Mouse (Mus musculus) bone marrow macrophage, adult 2 months (primary cell): ENCODE results near the gene Eif4g3. TPM values are rescaled to one million over a fixed set of nuclear protein-coding genes. Genes with fewer than 3 reads are reported as not detected.
"Not testable (repeated sequence)": the region's sequence is repeated elsewhere in the genome, so short reads cannot be mapped to it uniquely, and the experiment has no call there.

Source experiments
- H3K27ac ChIP-seq: 2 replicates; pipeline ENCODE4 v1.5.1; 2012; ENCODE audit warnings: low read depth, low read length; ENCODE audit not compliant: insufficient read depth
- H3K4me1 ChIP-seq: 2 replicates; pipeline ENCODE4 v1.6.1; 2012; ENCODE audit warnings: low read length; ENCODE audit not compliant: control insufficient read depth, insufficient read depth
- H3K4me3 ChIP-seq: 2 replicates; pipeline ENCODE4 v1.5.1; 2012; ENCODE audit warnings: mild to moderate bottlenecking, low read length, moderate library complexity; ENCODE audit not compliant: insufficient read depth
- CTCF ChIP-seq: IDR thresholded peaks from 2 replicates; pipeline ENCODE4 v1.5.1; 2012; ENCODE audit warnings: low read depth, mild to moderate bottlenecking, low read length, moderate library complexity
- POLR2A ChIP-seq: IDR thresholded peaks from 2 replicates; pipeline ENCODE4 v1.6.1; 2012; ENCODE audit warnings: mild to moderate bottlenecking, low read depth, low read length, borderline replicate concordance
- polyA plus RNA-seq: library from polyadenylated mRNA; stranded (reverse); fragments of >200 nt; gene quantifications from 2 replicates; pipeline ENCODE4 v1.2.4, GENCODE M21; 2012; ENCODE audit not compliant: missing spikeins, insufficient read depth, insufficient read length

The Eif4g3 gene
- polyA plus RNA-seq, 1 experiment: 74.3 TPM

DNA sequence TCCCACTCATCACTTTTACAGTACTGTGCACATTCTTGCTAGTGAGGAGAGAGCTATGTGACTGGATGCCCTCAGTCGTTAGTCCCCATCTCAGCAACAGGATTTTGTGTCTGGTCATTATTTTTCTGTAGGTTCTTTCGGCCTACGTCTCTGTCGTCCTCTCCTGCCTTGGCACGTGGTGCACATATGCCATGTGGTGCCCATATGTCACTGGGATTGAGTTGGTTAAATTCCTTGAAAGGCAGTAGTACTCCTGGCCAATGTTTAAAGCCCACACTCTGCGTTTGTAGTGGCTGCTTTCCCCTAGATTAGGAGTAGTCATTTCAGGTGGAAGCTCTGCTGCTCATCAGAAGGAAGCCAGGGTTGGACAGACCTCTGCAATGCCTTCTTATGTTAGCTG is 56.7 kb downstream of the Eif4g3 start:
- H3K4me1 ChIP-seq: no peaks in the 10 kb centered on the region
- no peak overlapping the region for H3K27ac ChIP-seq
- H3K4me3 ChIP-seq: no peak overlapping the region
- no peak for TF ChIP-seq POLR2A

DNA sequence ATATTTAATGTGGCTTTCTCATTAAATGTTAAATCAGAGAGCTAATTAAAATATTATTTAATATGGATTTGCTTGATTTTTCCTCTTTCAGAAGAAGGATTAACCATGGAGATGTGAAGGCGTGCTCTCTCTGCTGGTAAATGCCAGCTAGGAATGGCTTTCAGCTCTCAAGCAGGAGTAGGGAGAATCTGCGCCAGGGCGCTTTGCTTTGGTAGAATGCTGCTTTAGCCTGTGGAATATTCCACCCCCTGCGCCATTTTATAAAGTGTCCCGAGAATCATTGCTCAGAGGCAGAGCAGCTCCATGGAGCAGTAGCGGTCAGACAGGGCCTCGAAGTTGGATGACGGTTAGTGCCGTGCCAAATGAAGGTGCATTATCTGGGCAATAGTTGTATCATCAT is 58.7 kb downstream of the Eif4g3 start:
- Histone ChIP-seq H3K4me3 (no peak overlapping the region), H3K4me1 (no peaks in the 10 kb centered on the region), H3K27ac (no peak overlapping the region)
- TF ChIP-seq CTCF: no peak
- TF ChIP-seq POLR2A: no peak

DNA sequence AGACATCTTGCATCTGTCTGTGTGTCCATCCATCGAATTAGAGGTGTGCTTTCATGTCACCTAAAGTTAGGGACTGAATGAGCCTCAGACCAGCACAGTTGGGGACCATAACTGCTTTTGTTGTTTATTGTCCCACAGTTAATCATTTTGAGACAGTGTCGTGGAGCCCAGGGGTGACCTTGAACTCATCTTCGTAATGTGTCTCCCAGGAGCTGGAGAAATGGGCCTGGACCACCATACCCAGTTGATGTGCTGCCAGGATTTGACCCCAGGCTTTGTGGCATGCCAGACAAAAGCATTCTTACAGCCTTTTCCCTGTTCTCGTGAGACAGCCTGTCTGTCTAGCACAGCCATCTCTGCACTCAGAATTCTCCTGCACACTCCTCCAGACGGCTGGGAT is 63.8 kb downstream of the Eif4g3 start:
- Histone ChIP-seq H3K4me1 (no peaks in the 10 kb centered on the region), H3K4me3 (no peak overlapping the region), H3K27ac (no peak overlapping the region)
- no peak for TF ChIP-seq POLR2A

- not testable (repeated sequence) for H3K4me3 ChIP-seq, H3K27ac ChIP-seq, H3K4me1 ChIP-seq
These were observed 64.5 kb downstream of the Eif4g3 start for GRCm38 (mm10) chr4:138057196-138057754.

DNA sequence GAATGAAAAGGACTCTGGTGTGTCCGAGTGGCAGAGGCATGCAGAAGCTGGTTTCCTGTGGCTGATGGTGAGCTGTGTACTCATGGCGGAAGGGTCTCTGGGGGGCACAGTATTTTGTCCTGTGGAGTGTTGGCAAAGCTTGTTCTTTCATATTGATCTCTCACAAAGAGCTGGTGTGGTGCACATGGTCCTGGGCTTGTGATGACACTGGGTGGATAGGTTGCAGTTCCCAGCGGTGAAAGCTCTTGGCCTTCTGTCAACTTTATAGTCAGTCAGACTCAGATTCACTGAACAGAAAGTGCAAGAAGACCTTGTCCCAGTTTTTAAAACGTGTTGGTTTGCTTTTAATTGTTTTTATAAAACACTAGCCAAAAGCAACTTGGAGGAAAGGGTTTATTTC is 68.3 kb downstream of the Eif4g3 start:
- H3K4me3 ChIP-seq: no peak overlapping the region
- no peak for TF ChIP-seq CTCF
- TF ChIP-seq POLR2A: no peak
- H3K27ac ChIP-seq: no peak overlapping the region
- H3K4me1 ChIP-seq: peaks cover 6% of the 10 kb centered on the region

GRCm38 (mm10) chr4:138063372-138064265 is 70.8 kb downstream of the Eif4g3 start:
- TF ChIP-seq POLR2A (no peak), CTCF (no peak)
- Histone ChIP-seq H3K4me3 (no peak overlapping the region), H3K4me1 (peaks cover 24% of the 10 kb centered on the region), H3K27ac (no peak overlapping the region)

DNA sequence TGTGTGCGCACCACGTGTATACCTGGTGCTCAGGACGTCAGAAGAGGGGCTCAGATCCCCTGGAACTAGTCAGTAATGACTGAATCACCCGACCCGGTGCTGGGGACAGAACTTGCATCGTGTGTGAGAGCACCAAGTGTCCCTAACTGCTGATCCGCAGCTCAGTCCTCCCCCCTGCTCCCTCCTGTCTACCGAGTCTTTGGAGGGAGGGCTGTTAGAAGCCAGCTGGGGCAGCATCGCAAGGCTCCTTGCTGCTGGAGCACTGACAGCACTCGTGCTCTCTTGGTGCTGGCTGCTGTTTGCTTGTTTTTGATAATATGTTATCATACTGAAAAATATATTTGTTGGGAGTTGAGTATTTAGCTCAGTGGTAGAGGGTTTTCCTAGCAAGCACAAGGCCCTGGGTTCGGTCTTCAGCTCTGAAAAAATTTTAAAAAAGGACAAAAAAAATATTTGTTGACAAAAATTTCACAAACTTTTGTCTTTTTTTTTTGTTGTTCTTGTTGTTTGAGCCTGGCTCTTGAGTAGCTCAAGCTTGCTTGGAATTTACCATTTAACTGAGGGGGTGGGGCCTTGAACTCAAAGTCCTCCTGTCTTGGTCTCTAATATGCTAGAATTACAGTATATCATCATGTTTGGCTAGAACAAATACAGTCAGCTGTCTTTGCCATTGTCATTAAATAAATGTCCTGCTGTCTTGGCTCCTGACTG is 72.2 kb downstream of the Eif4g3 start:
- H3K27ac ChIP-seq: no peak overlapping the region
- no peak overlapping the region for H3K4me3 ChIP-seq
- TF ChIP-seq CTCF (no peak), POLR2A (no peak)
- H3K4me1 ChIP-seq: peaks cover 32% of the 10 kb centered on the region

DNA sequence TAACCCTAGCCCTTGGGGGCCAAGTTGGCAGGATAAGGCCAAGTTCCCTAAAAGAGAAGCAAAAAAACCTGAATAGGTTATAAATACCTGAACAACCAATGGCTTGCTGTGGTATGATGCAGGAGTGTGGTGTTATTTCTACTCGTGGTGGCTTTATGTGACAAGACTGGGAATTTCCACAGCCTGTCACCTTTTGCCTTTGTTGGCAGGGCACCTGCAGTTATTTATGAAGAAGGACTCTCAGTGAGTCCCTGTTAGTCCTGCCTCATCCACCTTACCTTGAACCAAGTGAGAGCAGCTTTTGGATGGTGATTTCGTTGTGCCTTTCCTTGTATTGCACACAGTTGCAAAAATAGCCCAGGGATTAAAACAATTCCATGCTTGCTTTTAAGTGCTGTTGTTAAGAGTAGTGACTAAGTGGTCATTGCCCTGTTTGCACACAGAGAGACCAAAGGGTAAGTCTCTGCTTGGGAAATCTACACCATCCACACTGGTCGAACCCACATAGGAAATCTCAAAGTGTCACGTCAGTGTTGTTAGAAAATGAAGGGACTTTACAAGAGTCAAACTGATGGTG is 72.9 kb downstream of the Eif4g3 start:
- Histone ChIP-seq H3K27ac (no peak overlapping the region), H3K4me3 (no peak overlapping the region), H3K4me1 (peaks cover 32% of the 10 kb centered on the region)
- TF ChIP-seq CTCF (no peak), POLR2A (no peak)

DNA sequence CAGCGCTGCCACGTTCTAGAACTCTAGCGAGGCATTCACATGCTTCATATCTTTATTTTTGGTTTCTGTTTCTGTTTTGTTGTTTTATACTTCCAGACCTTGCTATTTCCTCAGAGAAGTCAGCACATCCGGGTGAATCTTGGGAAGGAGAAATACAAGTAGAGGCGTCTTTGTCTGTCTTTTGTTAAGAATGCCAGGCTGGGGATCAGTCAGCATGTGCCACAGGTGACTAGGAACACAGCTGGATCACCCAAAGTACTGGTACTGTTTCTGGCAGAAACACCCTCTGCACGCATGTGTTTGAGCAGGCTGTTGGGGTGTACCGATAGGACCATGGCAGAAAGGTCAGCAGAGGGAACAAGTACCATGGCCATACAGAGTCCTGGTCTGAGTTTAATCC is 73.6 kb downstream of the Eif4g3 start:
- H3K4me3 ChIP-seq: no peak overlapping the region
- peak overlapping the region; percentile 19; the same call in 1 of the 2 replicates for H3K27ac ChIP-seq
- H3K4me1 ChIP-seq: peaks cover 32% of the 10 kb centered on the region
- TF ChIP-seq CTCF: no peak
- no peak for TF ChIP-seq POLR2A

DNA sequence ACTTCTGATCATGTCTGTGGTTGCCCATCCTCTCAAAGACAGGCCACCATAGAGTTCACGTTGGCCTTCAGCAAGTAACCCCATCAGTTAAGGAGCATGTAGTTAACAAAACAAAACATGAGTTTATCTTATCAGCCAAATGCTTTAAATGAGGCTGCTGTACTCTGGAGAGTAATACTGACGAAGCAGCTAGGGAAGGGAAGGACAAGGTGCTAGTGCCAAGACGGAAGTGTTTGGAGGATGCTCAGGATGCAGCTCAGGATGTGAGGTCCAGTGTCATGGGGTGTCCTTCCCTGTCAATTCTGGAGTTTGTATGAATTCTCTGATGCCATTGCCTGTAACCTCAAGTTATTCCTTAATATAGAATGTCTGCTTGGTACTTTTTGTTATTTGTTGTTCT is 75.0 kb downstream of the Eif4g3 start:
- no peak for TF ChIP-seq POLR2A
- no peak for TF ChIP-seq CTCF
- Histone ChIP-seq H3K27ac (peak overlapping the region; percentile 52), H3K4me3 (no peak overlapping the region), H3K4me1 (peaks cover 32% of the 10 kb centered on the region)
